Mouse (Mus musculus): Measurements from ENCODE around the gene Gm48551. TPM values are rescaled to one million over a fixed set of nuclear protein-coding genes. Genes with fewer than 3 reads are reported as not detected.

Gene Gm48551
- polyA plus RNA-seq (2012; rRNA removed), result 2.1 and 2.3 TPM in 2 replicates

GRCm38 (mm10) chr10:81383802-81384604 lies at the start of gene Gm48551, which contains the start of gene Dohh:
Gene Gm48551, plus strand, starts transcription at chr10:81384466.
Gene Dohh, plus strand, starts transcription at chr10:81384428.
- Histone ChIP-seq H3K27me3 (replicated peaks; ENCODE audit: control insufficient read depth, insufficient read depth, low read length) (no peaks in the 10 kb centered on the region), H3K36me3 (ENCODE audit: control insufficient read depth, insufficient read depth, low read length) (no peaks in the 10 kb centered on the region), H3K27ac (ENCODE audit: insufficient read depth, low read depth, low read length) (peak within 1 kb of the TSS; percentile 63; the same call in 1 of the 2 replicates), H3K4me3 (ENCODE audit: insufficient read depth, low read depth, low read length) (peak within 1 kb of the TSS; percentile 92), H3K4me1 (ENCODE audit: control insufficient read depth, insufficient read depth, low read length) (peaks cover 9% of the 10 kb centered on the region; the same call in 1 of the 2 replicates)
- no peak for TF ChIP-seq CTCF (conservative IDR thresholded peaks at IDR 0.05; ENCODE audit: insufficient read depth, insufficient read length, low read depth, low read length)
- peak; percentile 84 for TF ChIP-seq POLR2A (IDR thresholded peaks at IDR 0.05; ENCODE audit: low read depth, low read length)
- DNase-seq, result peak; percentile 99
- WGBS, result 7% methylated on average over 54 of the region's 54 CpGs

- no peaks in the 10 kb centered on the region for H3K36me3 ChIP-seq (ENCODE audit: control insufficient read depth, insufficient read depth, low read length)
- no peak for DNase-seq
- WGBS, result 70% methylated on average over 19 of the region's 19 CpGs
- no peaks in the 10 kb centered on the region for H3K4me1 ChIP-seq (ENCODE audit: control insufficient read depth, insufficient read depth, low read length)
- no peak overlapping the region for H3K27ac ChIP-seq (ENCODE audit: insufficient read depth, low read depth, low read length)
- TF ChIP-seq CTCF (conservative IDR thresholded peaks at IDR 0.05; ENCODE audit: insufficient read depth, insufficient read length, low read depth, low read length) (no peak), POLR2A (IDR thresholded peaks at IDR 0.05; ENCODE audit: low read depth, low read length) (no peak)
- no peak overlapping the region for H3K4me3 ChIP-seq (ENCODE audit: insufficient read depth, low read depth, low read length)
- no peaks in the 10 kb centered on the region for H3K27me3 ChIP-seq (replicated peaks; ENCODE audit: control insufficient read depth, insufficient read depth, low read length)
Measured at GRCm38 (mm10) chr10:81335393-81336340, 48.6 kb upstream of the Gm48551 start.

- no peak for TF ChIP-seq POLR2A (IDR thresholded peaks at IDR 0.05; ENCODE audit: low read depth, low read length)
- TF ChIP-seq CTCF (conservative IDR thresholded peaks at IDR 0.05; ENCODE audit: insufficient read depth, insufficient read length, low read depth, low read length), result no peak
- Histone ChIP-seq H3K4me1 (ENCODE audit: control insufficient read depth, insufficient read depth, low read length) (no peaks in the 10 kb centered on the region), H3K36me3 (ENCODE audit: control insufficient read depth, insufficient read depth, low read length) (no peaks in the 10 kb centered on the region), H3K27me3 (replicated peaks; ENCODE audit: control insufficient read depth, insufficient read depth, low read length) (no peaks in the 10 kb centered on the region), H3K27ac (ENCODE audit: insufficient read depth, low read depth, low read length) (no peak overlapping the region), H3K4me3 (ENCODE audit: insufficient read depth, low read depth, low read length) (no peak overlapping the region)
- WGBS, result 90% methylated on average over 4 of the region's 4 CpGs
- DNase-seq, result no peak
Measured at GRCm38 (mm10) chr10:81336558-81336957, 47.7 kb upstream of the Gm48551 start.

GRCm38 (mm10) chr10:81340551-81341332 lies 43.5 kb upstream of the Gm48551 start:
- H3K4me3 ChIP-seq (ENCODE audit: insufficient read depth, low read depth, low read length), result no peak overlapping the region
- DNase-seq, result no peak
- H3K27ac ChIP-seq (ENCODE audit: insufficient read depth, low read depth, low read length), result no peak overlapping the region
- no peaks in the 10 kb centered on the region for H3K27me3 ChIP-seq (replicated peaks; ENCODE audit: control insufficient read depth, insufficient read depth, low read length)
- no peaks in the 10 kb centered on the region for H3K36me3 ChIP-seq (ENCODE audit: control insufficient read depth, insufficient read depth, low read length)
- TF ChIP-seq CTCF (conservative IDR thresholded peaks at IDR 0.05; ENCODE audit: insufficient read depth, insufficient read length, low read depth, low read length) (no peak), POLR2A (IDR thresholded peaks at IDR 0.05; ENCODE audit: low read depth, low read length) (no peak)
- no peaks in the 10 kb centered on the region for H3K4me1 ChIP-seq (ENCODE audit: control insufficient read depth, insufficient read depth, low read length)
- WGBS, result 57% methylated on average over 17 of the region's 17 CpGs

- H3K27me3 ChIP-seq (replicated peaks; ENCODE audit: control insufficient read depth, insufficient read depth, low read length), result no peaks in the 10 kb centered on the region
- DNase-seq, result peak; percentile 74
- no peak overlapping the region for H3K27ac ChIP-seq (ENCODE audit: insufficient read depth, low read depth, low read length)
- TF ChIP-seq CTCF (conservative IDR thresholded peaks at IDR 0.05; ENCODE audit: insufficient read depth, insufficient read length, low read depth, low read length) (peak; percentile 69), POLR2A (IDR thresholded peaks at IDR 0.05; ENCODE audit: low read depth, low read length) (no peak)
- no peaks in the 10 kb centered on the region for H3K36me3 ChIP-seq (ENCODE audit: control insufficient read depth, insufficient read depth, low read length)
- no peaks in the 10 kb centered on the region for H3K4me1 ChIP-seq (ENCODE audit: control insufficient read depth, insufficient read depth, low read length)
- 39% methylated on average over 16 of the region's 16 CpGs for WGBS
- no peak overlapping the region for H3K4me3 ChIP-seq (ENCODE audit: insufficient read depth, low read depth, low read length)
Measured at GRCm38 (mm10) chr10:81341333-81341949, 42.8 kb upstream of the Gm48551 start.
